Mouse (Mus musculus) liver, postnatal 0 days (tissue): ENCODE data around the gene Pdia4. TPM values are rescaled to one million over a fixed set of nuclear protein-coding genes. Genes with fewer than 3 reads are reported as not detected.
"Not testable (repeated sequence)": the region's sequence is repeated elsewhere in the genome, so short reads cannot be mapped to it uniquely, and the experiment has no call there.

Source experiments
- ATAC-seq: fragments of 200-750 bp; cut with Nextera tagmentation; 2 replicates; pipeline ENCODE4 v1.8.0; 2017; ENCODE audit warnings: mild to moderate bottlenecking, moderate library complexity
- DNase-seq: peaks from one replicate; pipeline ENCODE4 v3.0.0-alpha.2; 2016
- H3K27ac ChIP-seq: fragments of 300-500 bp; sonication (generic); 2 replicates; pipeline ENCODE4 v1.5.1; 2014; ENCODE audit warnings: antibody characterized with exemption, moderate library complexity, mild to moderate bottlenecking, low read depth
- H3K27me3 ChIP-seq: fragments of 300-500 bp; sonication (generic); 2 replicates; pipeline ENCODE4 v1.6.1; 2014; ENCODE audit warnings: low read length, control low read depth, mixed read lengths; ENCODE audit not compliant: insufficient read depth
- H3K36me3 ChIP-seq: fragments of 300-500 bp; sonication (generic); replicated peaks from 2 replicates; pipeline ENCODE4 v1.6.1; 2014; ENCODE audit warnings: mild to moderate bottlenecking, control low read depth, low read length, moderate library complexity, mixed read lengths; ENCODE audit not compliant: insufficient read depth
- H3K4me1 ChIP-seq: fragments of 300-500 bp; sonication (generic); 2 replicates; pipeline ENCODE4 v1.6.1; 2014; ENCODE audit warnings: antibody characterized with exemption, mild to moderate bottlenecking, control low read depth; ENCODE audit not compliant: insufficient read depth
- H3K4me2 ChIP-seq: fragments of 300-500 bp; sonication (generic); 2 replicates; pipeline ENCODE4 v1.6.1; 2014; ENCODE audit warnings: low read depth, mild to moderate bottlenecking, low read length, moderate library complexity, mixed read lengths
- H3K4me3 ChIP-seq: fragments of 300-500 bp; sonication (generic); 2 replicates; pipeline ENCODE4 v1.5.1; 2014; ENCODE audit warnings: low read depth, low read length
- H3K9ac ChIP-seq: fragments of 300-500 bp; sonication (generic); replicated peaks from 2 replicates; pipeline ENCODE4 v1.6.1; 2014; ENCODE audit warnings: mild to moderate bottlenecking, moderate library complexity
- H3K9me3 ChIP-seq: fragments of 300-500 bp; sonication (generic); 2 replicates; pipeline ENCODE4 v1.6.1; 2016; ENCODE audit warnings: mild to moderate bottlenecking, control low read depth, low read length, mixed read lengths
- CTCF ChIP-seq: sonication (generic); IDR thresholded peaks from 2 replicates; pipeline ENCODE4 v1.5.1; 2016; ENCODE audit warnings: antibody characterized with exemption, low read depth
- EP300 ChIP-seq: IDR thresholded peaks from 2 replicates; pipeline ENCODE4 v1.6.1; 2016; ENCODE audit warnings: antibody characterized with exemption, low read depth, mild to moderate bottlenecking
- WGBS: fragments of 180-500 bp; shearing (Covaris S2); extraction: QIAGEN DNeasy Blood & Tissue Kit; methylation state at CpG from one replicate; pipeline ENCODE4 v1.1.7; 2014; ENCODE audit not compliant: insufficient replicate concordance; 5-methylcytosine and 5-hydroxymethylcytosine counted together
- polyA plus RNA-seq: library from polyadenylated mRNA; unstranded; fragments of >200 nt; fragmentation: Nextera tagmentation; extraction: Ambion mirVana; gene quantifications from 2 replicates; pipeline ENCODE4 v1.2.1, GENCODE M21; 2015

Pdia4 gene
- 101 and 116 TPM in 2 replicates for polyA plus RNA-seq

- 4% methylated on average over 44 of the region's 44 CpGs for WGBS
- peak within 1 kb of the TSS; percentile 67 for H3K4me3 ChIP-seq
- H3K9me3 ChIP-seq: no peaks in the 10 kb centered on the region
- H3K4me1 ChIP-seq: peaks cover 32% of the 10 kb centered on the region
- peak within 1 kb of the TSS; percentile 78 for H3K27ac ChIP-seq
- DNase-seq (peak; percentile 97), ATAC-seq (peak; percentile 98)
- H3K36me3 ChIP-seq: 0 out of 2 replicates have a peak, but pooled peaks cover 5% of the 10 kb centered on the region
- TF ChIP-seq EP300: no peak
- no peak for TF ChIP-seq CTCF
- peak within 1 kb of the TSS; percentile 71 for H3K9ac ChIP-seq
- no peaks in the 10 kb centered on the region for H3K27me3 ChIP-seq
- peak within 1 kb of the TSS; percentile 80 for H3K4me2 ChIP-seq
Observed at GRCm38 (mm10) chr6:47813257-47813878, at the start of gene Pdia4. Pdia4 (minus strand) TSS chr6:47813430.

GRCm38 (mm10) chr6:47857729-47858128 is 44.5 kb upstream of the Pdia4 start:
- WGBS: 90% methylated on average over 3 of the region's 3 CpGs
- H3K4me3 ChIP-seq, H3K9me3 ChIP-seq, H3K27me3 ChIP-seq, DNase-seq, H3K27ac ChIP-seq, ATAC-seq, H3K4me2 ChIP-seq, H3K4me1 ChIP-seq, H3K9ac ChIP-seq: not testable (repeated sequence)
- peaks cover 12% of the 10 kb centered on the region for H3K36me3 ChIP-seq

- Histone ChIP-seq H3K27ac (no peak overlapping the region), H3K9me3 (no peaks in the 10 kb centered on the region), H3K4me3 (no peak overlapping the region), H3K36me3 (peaks cover 11% of the 10 kb centered on the region), H3K9ac (no peak overlapping the region), H3K4me2 (no peak overlapping the region), H3K27me3 (no peaks in the 10 kb centered on the region), H3K4me1 (no peaks in the 10 kb centered on the region)
- 84% methylated on average over 6 of the region's 6 CpGs for WGBS
- no peak for ATAC-seq
- no peak for DNase-seq
- TF ChIP-seq CTCF: no peak
- TF ChIP-seq EP300: no peak
Observed at GRCm38 (mm10) chr6:47857241-47857640, 44.0 kb upstream of the Pdia4 start.

- Histone ChIP-seq H3K4me3 (no peak overlapping the region), H3K9me3 (no peaks in the 10 kb centered on the region), H3K4me1 (no peaks in the 10 kb centered on the region), H3K27me3 (no peaks in the 10 kb centered on the region), H3K27ac (no peak overlapping the region), H3K9ac (no peak overlapping the region), H3K4me2 (no peak overlapping the region), H3K36me3 (peaks cover 2% of the 10 kb centered on the region; the same call in 1 of the 2 replicates)
- DNase-seq: no peak
- no peak for ATAC-seq
- TF ChIP-seq EP300: no peak
- no peak for TF ChIP-seq CTCF
Observed at GRCm38 (mm10) chr6:47845779-47846178, 32.5 kb upstream of the Pdia4 start.

GRCm38 (mm10) chr6:47842337-47842736 is 29.1 kb upstream of the Pdia4 start:
- H3K4me3 ChIP-seq: no peak overlapping the region
- 79% methylated on average over 1 of the region's 1 CpGs for WGBS
- no peak overlapping the region for H3K4me2 ChIP-seq
- peak; percentile 33; the same call in 1 of the 2 replicates for ATAC-seq
- H3K4me1 ChIP-seq: peaks cover 7% of the 10 kb centered on the region
- no peaks in the 10 kb centered on the region for H3K9me3 ChIP-seq
- peaks cover 2% of the 10 kb centered on the region; the same call in 1 of the 2 replicates for H3K36me3 ChIP-seq
- no peak overlapping the region for H3K27ac ChIP-seq
- TF ChIP-seq CTCF (no peak), EP300 (no peak)
- no peak overlapping the region for H3K9ac ChIP-seq
- H3K27me3 ChIP-seq: no peaks in the 10 kb centered on the region
- DNase-seq: no peak

- H3K4me3 ChIP-seq: no peak overlapping the region
- peaks cover 2% of the 10 kb centered on the region; the same call in 1 of the 2 replicates for H3K36me3 ChIP-seq
- DNase-seq (no peak), ATAC-seq (no peak)
- no peak overlapping the region for H3K4me2 ChIP-seq
- no peaks in the 10 kb centered on the region for H3K27me3 ChIP-seq
- WGBS: 81% methylated on average over 2 of the region's 2 CpGs
- TF ChIP-seq CTCF (no peak), EP300 (no peak)
- no peak overlapping the region for H3K9ac ChIP-seq
- H3K4me1 ChIP-seq: peaks cover 7% of the 10 kb centered on the region
- H3K9me3 ChIP-seq: no peaks in the 10 kb centered on the region
- H3K27ac ChIP-seq: no peak overlapping the region
Observed at GRCm38 (mm10) chr6:47841831-47842230, 28.6 kb upstream of the Pdia4 start.

GRCm38 (mm10) chr6:47841077-47841476 is 27.8 kb upstream of the Pdia4 start:
- no peak overlapping the region for H3K4me3 ChIP-seq
- H3K36me3 ChIP-seq: peaks cover 2% of the 10 kb centered on the region; the same call in 1 of the 2 replicates
- no peaks in the 10 kb centered on the region for H3K27me3 ChIP-seq
- no peak overlapping the region for H3K4me2 ChIP-seq
- TF ChIP-seq CTCF (no peak), EP300 (no peak)
- H3K4me1 ChIP-seq: peaks cover 7% of the 10 kb centered on the region
- ATAC-seq (no peak), DNase-seq (no peak)
- H3K27ac ChIP-seq: no peak overlapping the region
- H3K9ac ChIP-seq: no peak overlapping the region
- 91% methylated on average over 1 of the region's 1 CpGs for WGBS
- no peaks in the 10 kb centered on the region for H3K9me3 ChIP-seq
